Mouse (Mus musculus) adipocyte (in vitro differentiated cells): ENCODE results near the gene Kif3c.

Source experiments
- DNase-seq: peaks from one replicate; pipeline ENCODE4 v3.0.0-alpha.2; 2016; ENCODE audit warnings: low spot score

The Kif3c gene

GRCm38 (mm10) chr12:3364508-3365448, at the start of gene Kif3c:
Kif3c (plus strand) TSS chr12:3365132.
- DNase-seq = peak; percentile 70

DNA sequence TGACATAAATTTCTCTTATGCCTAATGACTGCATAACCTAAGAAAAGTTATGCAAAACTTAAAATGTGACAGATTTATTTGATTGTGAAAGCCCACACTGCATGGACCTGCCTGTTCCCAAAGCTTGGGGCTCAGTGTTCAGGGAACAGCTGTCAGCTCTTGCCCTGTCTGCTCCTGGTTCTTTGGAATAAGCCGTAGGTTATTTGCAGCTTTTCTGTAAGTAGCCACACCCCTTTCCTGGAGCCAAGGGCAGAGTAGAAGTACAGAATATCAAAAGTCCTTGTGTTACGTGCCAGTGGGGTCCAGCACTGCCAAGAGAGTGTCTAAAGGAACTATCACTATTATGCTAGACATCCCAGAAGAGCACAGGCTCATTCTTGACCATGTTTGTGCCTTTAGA, 48.8 kb upstream of the Kif3c start:
- DNase-seq = peak; percentile 58

DNA sequence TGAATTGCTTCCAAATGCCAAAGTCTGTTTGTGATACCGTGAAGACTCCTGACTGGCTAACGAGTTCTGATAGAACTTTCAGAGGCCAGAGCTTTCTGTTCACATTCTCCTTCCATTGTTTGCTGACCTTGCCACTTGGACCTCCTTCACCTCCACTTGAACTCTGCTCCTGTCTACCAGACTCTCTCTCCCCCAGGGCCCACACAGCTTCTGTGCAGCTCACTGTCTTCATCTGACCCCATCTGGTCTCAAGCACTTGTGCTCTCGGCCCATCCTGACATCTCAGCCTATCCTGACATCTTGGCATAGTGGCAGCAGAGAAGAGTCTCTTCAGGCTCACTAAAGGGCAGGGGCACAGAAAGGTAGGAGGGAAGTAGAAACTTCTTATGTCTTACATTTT, 48.0 kb upstream of the Kif3c start:
- DNase-seq = no peak

DNA sequence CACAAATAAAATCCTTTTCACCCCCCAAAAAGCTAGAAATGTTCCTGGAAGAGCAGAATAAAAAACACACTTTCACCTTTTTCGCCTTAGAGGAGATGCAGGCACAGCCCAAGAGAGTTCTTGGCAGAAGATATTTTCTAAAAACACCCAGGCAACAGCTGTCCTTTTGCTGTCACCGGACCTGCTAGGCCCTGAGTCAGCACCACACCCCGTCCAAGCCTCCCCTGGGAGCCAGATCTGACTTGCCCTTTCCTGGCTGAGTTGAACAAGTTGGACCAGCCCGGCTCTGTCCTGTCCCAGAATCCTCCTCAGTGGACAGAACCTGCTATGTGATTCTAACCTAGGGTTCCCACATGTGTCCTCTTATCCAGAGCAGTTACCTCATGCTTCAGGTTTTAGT, 45.6 kb upstream of the Kif3c start:
- DNase-seq = peak; percentile 84

DNA sequence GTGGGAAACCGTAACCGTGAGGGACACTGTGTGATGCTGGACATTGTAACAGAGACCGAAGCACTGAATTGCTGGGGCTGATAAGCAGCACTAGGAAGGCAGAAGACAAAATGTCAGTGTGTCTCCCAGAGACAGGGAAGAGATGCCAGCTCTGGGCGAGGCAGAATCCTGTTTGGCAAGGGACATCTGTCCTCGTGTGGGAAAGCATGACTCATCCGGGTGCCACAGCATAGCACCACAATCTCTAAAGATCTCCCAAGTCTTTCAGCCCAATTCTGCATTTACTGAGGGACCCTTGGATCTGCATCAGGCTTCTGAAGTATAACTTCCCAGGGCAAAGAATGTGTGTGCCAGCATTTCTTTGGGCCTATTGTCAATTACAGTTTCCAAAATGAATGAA, 41.7 kb upstream of the Kif3c start:
- peak; percentile 70 for DNase-seq

- DNase-seq = no peak
Measured at GRCm38 (mm10) chr12:3325232-3325631, 39.7 kb upstream of the Kif3c start.

- no peak for DNase-seq
Measured at GRCm38 (mm10) chr12:3329677-3330076, 35.3 kb upstream of the Kif3c start.

- DNase-seq = no peak
Measured at GRCm38 (mm10) chr12:3338931-3339330, 26.0 kb upstream of the Kif3c start.

DNA sequence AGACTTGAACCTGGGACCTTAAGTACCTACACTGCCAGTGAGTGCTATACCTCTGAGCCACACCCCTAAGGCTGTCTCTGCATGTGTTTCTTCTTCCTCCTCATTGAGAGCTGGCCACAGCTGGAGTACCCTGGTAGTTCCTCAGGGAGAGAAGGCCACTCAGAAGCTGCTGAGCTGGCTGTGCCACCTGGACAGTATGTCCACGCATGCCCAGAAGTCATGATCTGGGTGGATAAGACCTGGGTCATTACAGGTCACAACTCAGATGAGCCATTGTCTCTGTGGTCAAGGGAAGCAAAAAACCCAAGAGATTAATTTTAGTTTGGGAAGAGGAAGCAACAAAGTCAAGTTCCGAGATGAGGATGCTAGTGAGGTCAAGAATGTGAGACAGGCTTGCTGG, 20.8 kb upstream of the Kif3c start:
- no peak for DNase-seq

- DNase-seq = peak; percentile 55
Measured at GRCm38 (mm10) chr12:3345038-3345437, 19.9 kb upstream of the Kif3c start.

DNA sequence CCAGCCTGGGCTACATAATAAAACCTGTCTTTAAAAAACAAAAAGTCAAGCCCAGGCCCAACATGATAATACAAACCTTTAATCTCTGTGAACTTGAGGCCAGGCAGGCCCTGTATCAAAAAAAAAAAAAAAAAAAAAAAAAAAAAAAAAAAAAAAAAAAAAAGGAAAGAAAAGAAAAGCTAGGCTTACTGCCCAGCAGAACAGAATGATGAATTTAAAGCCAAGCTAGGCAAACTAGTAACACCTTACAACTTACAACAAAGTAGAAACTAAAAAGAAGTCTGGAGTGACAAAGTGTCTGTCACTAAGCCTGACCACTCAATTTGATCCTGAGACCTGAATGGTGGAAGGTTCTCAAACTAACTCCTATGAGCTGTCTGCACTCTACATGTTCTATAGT, 17.2 kb upstream of the Kif3c start:
- no peak for DNase-seq

- DNase-seq = peak; percentile 35
Measured at GRCm38 (mm10) chr12:3349387-3349786, 15.5 kb upstream of the Kif3c start.

DNA sequence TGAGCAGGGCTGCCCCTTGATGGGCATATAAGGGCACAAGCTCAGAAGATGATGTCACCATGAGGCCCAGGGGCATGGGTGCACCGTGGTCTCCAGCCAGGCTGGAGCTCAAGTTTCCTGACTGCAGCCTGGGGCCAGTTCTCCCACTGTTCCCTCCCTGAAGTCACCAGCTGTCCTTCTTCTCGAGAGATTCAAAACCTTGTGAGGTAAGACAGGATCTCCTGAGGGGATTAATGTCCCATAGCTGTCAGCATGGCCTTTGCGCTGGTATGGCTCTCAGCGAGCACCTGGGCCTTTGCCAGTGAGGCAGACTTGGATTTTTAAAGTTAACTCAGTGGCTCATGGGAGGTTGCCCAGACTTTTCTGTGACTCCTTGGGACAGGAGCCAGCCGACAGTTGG, 14.8 kb upstream of the Kif3c start:
- peak; percentile 97 for DNase-seq

- DNase-seq = no peak
Measured at GRCm38 (mm10) chr12:3352216-3352615, 12.7 kb upstream of the Kif3c start.

GRCm38 (mm10) chr12:3355068-3355467, 9.9 kb upstream of the Kif3c start:
- DNase-seq = no peak

GRCm38 (mm10) chr12:3356824-3357223, 8.1 kb upstream of the Kif3c start:
- no peak for DNase-seq

DNA sequence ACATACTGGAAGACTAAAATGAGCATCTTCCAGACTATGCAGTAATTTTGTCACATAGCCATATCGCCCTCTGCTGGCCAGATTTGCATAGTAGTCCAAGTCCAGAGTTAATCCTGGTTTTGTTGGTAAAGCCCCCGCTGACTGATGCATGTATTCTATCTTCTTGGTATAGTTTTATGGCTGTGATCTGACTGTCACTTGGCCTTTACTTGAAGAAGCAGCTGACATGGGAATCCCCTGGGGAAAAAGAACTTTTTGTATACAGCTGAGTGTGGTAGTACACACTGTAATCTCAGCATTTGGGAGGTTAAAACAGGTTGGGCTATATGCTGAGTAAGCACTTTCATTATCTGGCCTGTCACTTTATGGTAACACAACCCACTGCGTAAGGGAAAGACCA, 5.6 kb upstream of the Kif3c start:
- DNase-seq = peak; percentile 89

DNA sequence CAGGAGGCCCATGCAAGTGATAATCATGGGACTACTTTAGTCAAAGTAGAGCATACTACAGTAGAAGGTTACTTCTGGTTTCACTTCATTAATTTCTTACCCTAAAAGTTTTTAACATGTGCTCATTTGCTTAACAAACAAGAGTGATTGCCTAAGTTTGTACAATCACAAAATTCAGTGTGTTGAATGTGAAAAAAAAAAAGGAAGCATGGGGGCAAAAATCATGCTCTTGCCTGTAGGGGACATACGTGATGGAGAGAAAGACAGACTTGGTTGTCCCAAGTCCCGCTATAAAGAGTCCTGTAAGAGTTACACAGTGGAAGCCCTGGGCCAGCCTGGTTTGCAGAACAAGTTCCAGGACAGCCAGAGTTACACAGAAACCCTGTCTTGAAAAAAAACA, 4.9 kb upstream of the Kif3c start:
- no peak for DNase-seq

DNA sequence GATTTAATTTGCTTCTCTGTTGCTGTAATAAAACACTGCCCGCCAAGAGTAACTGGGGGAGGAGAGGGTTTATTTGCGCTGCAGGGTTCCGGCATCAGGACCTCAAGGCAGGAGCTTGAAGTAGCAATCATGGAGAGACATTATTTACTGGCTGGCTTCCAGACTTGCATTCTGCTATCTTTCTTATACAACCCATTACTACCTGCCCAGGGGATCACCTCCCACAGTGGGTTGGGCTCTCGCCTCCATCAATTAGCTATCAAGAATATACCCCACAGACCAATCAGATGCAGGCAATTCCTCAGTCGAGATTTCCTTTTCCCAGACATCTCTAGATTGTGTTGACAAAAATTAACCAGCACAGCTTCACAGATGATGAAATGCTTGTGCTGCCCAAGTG, 856 bp upstream of the Kif3c start:
- no peak for DNase-seq

DNA sequence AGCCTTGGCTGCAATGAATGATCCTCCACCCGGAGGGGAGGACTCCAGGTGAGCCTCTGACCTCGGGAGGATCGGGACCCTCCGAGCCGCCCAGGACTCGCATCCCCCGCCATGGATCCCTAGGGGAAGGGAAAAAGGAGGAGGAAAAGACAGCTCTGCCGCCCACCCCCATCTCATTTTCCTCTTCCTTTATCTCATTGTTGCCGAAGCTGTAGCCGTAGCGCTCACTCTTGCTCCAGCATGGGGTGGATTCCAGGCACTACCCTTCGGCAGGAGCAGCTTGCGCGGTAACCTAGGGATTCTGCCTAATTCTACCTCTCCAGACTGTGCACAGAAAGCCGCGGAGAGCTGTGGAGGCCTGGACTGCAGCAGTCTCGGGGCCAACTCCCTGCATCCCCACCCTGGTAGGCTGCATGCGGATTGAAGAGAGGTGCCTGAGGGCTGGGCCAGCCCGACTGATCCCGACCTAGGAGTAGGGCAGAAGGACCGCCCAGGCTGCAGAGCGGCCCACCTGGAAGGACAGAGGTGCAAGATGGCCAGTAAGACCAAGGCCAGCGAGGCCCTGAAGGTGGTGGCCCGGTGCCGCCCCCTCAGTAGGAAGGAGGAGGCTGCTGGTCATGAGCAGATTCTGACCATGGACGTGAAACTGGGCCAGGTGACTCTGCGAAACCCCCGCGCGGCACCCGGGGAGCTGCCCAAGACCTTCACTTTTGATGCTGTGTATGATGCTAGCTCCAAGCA, 687 bp downstream of the Kif3c start:
- no peak for DNase-seq

GRCm38 (mm10) chr12:3366190-3366956, 1.4 kb downstream of the Kif3c start:
- no peak for DNase-seq

- no peak for DNase-seq
Measured at GRCm38 (mm10) chr12:3366957-3367260, 2.0 kb downstream of the Kif3c start.

DNA sequence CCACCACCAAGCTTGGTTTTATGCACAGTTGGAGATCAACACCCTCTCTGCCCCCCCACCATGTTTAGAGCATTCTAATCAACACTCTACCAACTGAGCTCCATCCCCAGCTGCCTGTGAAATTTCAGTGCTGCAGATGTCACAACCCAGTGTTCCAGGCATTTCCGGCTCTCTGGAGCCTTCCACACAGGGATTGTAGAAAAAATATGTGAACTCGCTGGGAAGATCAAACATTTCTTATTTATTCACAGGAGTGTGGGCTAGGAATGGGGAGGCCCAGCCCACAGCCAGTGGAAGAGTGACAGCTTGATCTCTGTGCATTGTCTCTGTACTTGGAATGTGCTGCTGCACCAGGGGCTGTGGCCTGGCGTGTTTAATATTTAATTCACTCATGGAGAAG, 3.8 kb downstream of the Kif3c start:
- DNase-seq = no peak
